Mouse (Mus musculus) heart, embryonic 10.5 days (tissue): Measurements from ENCODE around the gene E2f2. TPM values are rescaled to one million over a fixed set of nuclear protein-coding genes. Genes with fewer than 3 reads are reported as not detected.

Experiments
- DNase-seq: peaks from one replicate; pipeline ENCODE4 v3.0.0-alpha.2; 2017; ENCODE audit warnings: low spot score
- H3K27ac ChIP-seq: fragments of 300-500 bp; sonication (generic); 2 replicates; pipeline ENCODE4 v1.5.1; 2016; ENCODE audit warnings: mild to moderate bottlenecking
- H3K27me3 ChIP-seq: fragments of 300-500 bp; sonication (generic); 2 replicates; pipeline ENCODE4 v1.6.1; 2016; ENCODE audit warnings: mild to moderate bottlenecking; ENCODE audit not compliant: poor library complexity, insufficient read depth, severe bottlenecking
- H3K36me3 ChIP-seq: fragments of 300-500 bp; sonication (generic); 2 replicates; pipeline ENCODE4 v1.6.1; 2016; ENCODE audit warnings: mild to moderate bottlenecking, moderate library complexity
- H3K4me1 ChIP-seq: fragments of 300-500 bp; sonication (generic); 2 replicates; pipeline ENCODE4 v1.6.1; 2016; ENCODE audit warnings: mild to moderate bottlenecking
- H3K4me3 ChIP-seq: fragments of 300-500 bp; sonication (generic); 2 replicates; pipeline ENCODE4 v1.5.1; 2016; ENCODE audit warnings: mild to moderate bottlenecking, moderate library complexity
- H3K9me3 ChIP-seq: fragments of 300-500 bp; sonication (generic); 2 replicates; pipeline ENCODE4 v1.6.1; 2016; ENCODE audit warnings: mild to moderate bottlenecking, moderate library complexity
- WGBS: fragments of 180-500 bp; shearing (Covaris S2); methylation state at CpG from one replicate; pipeline ENCODE4 v1.1.7; 2016; 5-methylcytosine and 5-hydroxymethylcytosine counted together
- polyA plus RNA-seq: library from polyadenylated mRNA; unstranded; fragments of >200 nt; fragmentation: Nextera tagmentation; extraction: Ambion mirVana; gene quantifications from 2 replicates; pipeline ENCODE4 v1.2.1, GENCODE M21; 2016

E2f2 gene
- polyA plus RNA-seq, 1 experiment from 2014 or later, result 6.3 TPM

DNA sequence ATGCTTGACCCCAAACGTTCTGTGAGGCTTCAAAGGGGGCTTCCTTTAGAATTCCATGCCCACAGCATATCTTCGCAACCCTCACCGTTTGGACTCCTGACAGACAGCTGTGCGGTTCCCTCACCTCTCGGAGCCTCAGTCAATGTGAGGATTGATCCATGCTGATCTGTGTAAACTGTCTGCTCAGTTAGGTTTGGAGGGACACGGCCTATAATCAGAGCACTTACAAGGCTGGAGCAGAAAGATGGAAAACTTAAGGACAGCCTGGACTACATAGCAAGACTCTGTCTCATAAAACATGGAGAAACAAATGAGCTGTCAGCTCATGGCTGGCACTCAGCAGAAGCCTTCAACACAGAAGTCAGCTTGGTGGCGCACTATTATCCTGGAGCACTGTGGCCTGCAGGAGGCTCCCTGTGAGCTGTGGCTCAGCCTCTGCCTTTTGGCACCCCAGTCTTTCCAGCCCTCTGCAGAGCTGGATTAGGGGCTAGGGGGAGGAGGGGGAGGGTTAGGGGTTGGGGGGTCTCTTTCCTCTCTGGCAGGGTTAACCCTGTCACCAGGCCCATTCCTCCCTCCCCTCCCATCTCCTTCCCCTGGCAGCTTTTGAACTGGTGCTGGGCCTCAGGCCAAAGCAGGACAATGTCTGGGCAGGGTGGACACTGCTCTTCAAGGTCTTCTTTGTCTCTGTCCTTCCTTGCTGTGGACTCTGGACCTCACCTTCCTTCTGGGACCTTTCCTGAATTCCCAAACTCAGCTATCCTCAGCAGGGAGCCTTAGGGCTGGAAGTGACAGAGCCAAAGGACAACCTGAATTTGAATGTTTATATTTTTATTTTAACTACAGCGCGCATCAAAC, 36.1 kb upstream of the E2f2 start:
- peak overlapping the region; percentile 97 for H3K27ac ChIP-seq
- H3K4me1 ChIP-seq, result peaks cover 71% of the 10 kb centered on the region
- H3K9me3 ChIP-seq, result no peaks in the 10 kb centered on the region
- H3K27me3 ChIP-seq, result no peaks in the 10 kb centered on the region
- no peak for DNase-seq
- 32% methylated on average over 9 of the region's 9 CpGs for WGBS
- H3K4me3 ChIP-seq, result peak overlapping the region; percentile 65
- H3K36me3 ChIP-seq, result no peaks in the 10 kb centered on the region

DNA sequence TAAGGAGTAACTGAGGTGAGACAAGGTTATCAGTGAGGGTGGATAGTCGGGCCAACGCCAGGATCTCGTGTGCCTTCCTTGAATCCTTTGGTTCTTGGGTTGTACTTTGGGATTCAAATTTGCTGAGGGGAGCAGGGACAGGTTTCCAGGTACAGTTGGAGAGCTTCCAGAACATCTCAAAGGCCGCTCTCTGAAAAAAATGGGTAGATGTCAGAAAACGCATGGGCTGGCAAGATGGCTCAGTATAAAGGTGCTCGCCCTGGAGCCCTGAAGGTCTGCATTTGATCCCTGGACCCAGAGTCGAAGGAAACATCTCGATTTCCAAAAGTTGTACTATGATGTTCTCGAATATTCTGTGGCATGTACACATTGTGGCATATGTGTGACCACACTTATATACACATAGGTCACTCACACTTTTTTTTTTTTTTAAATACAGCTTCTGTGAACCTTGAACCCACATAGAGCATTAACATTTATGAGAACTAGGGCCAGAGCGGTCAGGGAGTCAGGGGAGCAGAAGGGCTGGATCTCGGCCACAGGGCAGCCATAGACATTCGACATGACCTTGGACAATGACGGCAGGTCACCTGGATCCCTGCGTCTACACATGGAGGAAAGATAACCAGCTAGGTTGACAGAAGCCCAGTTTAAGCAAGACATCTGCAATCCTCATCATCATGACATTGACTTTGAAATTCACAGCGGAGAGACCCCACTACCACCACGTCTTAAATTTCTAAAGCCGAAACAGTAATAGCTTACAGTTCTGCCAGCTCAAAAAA, 32.7 kb upstream of the E2f2 start:
- Histone ChIP-seq H3K4me3 (no peak overlapping the region; the same call in 1 of the 2 replicates), H3K9me3 (no peaks in the 10 kb centered on the region), H3K27me3 (no peaks in the 10 kb centered on the region), H3K36me3 (no peaks in the 10 kb centered on the region), H3K27ac (peak overlapping the region; percentile 95), H3K4me1 (peaks cover 80% of the 10 kb centered on the region)
- no peak for DNase-seq
- WGBS, result 50% methylated on average over 17 of the region's 17 CpGs

DNA sequence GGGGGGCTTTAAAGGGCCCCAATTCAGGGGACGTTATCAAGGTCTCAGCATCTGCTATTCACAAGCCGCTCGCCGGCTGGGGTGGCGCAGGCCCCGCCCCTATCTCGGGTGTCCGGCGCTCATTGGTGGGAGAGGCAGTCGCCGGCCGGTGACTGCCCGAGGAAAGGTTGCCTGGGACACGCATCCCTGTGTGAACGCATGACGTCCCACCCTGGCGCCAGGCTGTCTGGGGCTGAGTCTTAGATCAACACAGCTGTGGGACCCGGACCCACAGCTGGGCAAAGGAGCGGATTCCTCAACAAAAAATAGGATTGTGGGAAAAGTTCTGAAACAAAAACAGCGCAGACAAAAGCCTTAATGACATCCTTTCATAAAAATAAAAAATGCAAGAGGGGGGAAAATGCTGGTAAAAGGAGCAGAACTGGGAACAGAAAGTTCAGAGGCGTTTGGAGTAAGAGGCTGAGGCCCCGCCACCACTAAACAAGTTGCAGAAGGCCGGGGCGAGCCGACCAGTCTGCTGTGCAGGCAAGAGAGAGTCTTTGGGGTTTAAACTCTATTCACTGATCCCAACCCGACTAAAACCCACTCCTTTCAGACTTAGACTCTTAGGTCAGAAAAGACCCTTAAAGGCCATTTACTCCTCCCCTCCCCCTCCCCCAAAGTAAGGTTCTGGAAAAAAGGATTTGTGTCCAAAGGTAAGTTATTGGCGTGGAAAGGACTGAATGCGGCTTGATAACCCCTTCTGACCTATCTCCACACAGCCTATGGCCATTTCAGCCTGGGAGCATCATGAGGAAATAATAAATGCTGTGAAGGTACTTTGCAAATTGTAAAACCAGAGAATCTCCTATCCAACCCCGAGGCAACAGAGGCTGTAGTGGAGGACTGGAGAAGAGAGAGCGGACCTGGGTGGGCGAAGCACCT, 31.6 kb upstream of the E2f2 start:
- H3K27ac ChIP-seq, result peak overlapping the region; percentile 95
- H3K9me3 ChIP-seq, result no peaks in the 10 kb centered on the region
- peaks cover 7% of the 10 kb centered on the region; the same call in 1 of the 2 replicates for H3K36me3 ChIP-seq
- H3K4me1 ChIP-seq, result peaks cover 76% of the 10 kb centered on the region
- peak; percentile 98 for DNase-seq
- peak overlapping the region; percentile 38 for H3K4me3 ChIP-seq
- WGBS, result 8% methylated on average over 31 of the region's 31 CpGs
- H3K27me3 ChIP-seq, result peaks cover 4% of the 10 kb centered on the region; the same call in 1 of the 2 replicates

DNA sequence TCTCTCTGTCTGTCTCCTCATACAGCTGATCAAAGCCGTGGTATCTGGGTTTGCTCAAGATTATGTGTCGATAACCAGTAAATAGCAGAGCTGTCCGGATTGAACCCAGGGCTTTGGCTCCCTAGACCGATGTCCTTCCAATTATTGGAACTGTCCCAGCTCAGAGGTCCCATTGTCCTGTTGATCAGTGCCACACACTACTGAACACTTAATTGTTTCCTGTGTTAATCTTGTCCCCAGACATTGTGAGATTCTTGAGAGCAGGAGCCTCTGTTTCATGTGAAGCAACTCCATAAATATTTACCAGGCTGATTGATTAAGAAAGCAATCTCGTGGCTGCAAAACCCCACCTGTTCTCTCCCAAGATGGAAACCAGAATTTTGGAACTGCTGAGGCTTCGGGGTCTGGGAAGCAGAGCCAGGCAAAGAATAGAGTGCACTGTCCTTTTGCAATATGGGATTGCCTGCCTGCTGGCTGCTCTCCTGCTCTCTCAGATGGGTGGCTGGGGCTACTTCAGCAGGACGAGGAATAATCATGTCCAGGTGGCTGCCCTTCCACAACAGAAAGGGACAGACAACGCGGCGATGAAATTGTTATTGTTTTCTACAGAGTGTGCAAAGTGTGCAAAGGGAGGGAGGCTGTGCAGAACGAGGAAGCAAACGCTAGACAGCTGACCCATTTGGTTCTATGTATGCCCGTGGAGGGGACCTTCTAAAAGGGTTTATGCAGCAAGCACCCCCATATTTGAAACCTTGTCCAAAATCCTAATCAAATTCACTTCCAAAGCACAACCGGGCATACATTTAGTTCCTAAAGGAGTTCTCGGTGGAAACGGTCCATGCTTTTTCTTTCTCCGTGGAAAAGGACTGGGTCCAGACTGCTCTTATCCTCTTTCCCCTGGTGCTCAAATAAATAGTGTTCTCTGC, 29.7 kb upstream of the E2f2 start:
- Histone ChIP-seq H3K9me3 (no peaks in the 10 kb centered on the region), H3K4me1 (peaks cover 77% of the 10 kb centered on the region), H3K36me3 (peaks cover 7% of the 10 kb centered on the region; the same call in 1 of the 2 replicates), H3K27ac (peak overlapping the region; percentile 95), H3K4me3 (peak overlapping the region; percentile 85), H3K27me3 (peaks cover 10% of the 10 kb centered on the region; the same call in 1 of the 2 replicates)
- 16% methylated on average over 17 of the region's 17 CpGs for WGBS
- no peak for DNase-seq

DNA sequence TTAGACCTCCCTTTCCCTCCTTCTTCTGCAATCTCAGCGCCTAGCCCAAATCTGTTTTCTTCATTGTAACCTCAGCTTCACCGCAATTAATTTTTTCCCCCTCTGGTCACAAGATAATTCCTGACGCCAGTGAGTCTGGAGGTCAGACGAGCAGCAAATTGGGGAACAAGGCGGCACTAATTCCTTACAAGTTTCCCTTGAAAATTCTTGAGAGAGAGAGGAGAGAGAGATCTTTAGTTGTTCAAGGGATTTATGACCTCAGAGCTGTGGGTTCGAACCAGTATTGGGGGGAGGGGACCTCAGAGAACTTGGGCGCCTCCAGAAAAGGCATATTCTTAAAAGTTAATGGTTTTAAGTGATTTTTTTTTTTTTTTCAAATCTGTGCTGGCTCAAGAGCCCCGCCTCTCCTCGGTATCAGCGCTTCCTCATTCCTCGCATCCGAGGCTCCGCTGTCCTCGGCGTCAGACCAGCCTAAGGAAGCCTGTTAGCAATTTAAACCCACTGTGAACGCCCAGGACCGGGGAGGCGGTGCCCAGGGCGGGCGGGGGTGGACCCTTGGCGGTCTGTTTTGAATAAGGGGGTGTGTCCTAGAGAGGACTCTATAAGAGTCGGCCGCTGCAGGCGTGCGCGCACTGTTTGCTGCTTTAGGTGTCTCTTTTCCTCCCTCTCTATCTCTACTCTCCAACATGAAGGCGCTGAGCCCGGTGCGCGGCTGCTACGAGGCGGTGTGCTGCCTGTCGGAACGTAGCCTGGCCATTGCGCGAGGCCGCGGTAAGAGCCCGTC, 28.8 kb upstream of the E2f2 start, which contains the start of gene Id3:
TSS of gene Id3 (plus strand) at position 305 of the 784 bp plus-strand sequence.
- peak; percentile 99 for DNase-seq
- peak within 1 kb of the TSS; percentile 95 for H3K27ac ChIP-seq
- peaks cover 10% of the 10 kb centered on the region; the same call in 1 of the 2 replicates for H3K27me3 ChIP-seq
- H3K4me1 ChIP-seq, result peaks cover 82% of the 10 kb centered on the region
- H3K36me3 ChIP-seq, result peaks cover 7% of the 10 kb centered on the region; the same call in 1 of the 2 replicates
- no peaks in the 10 kb centered on the region for H3K9me3 ChIP-seq
- H3K4me3 ChIP-seq, result peak within 1 kb of the TSS; percentile 85
- WGBS, result under 1% methylated on average over 39 of the region's 39 CpGs

DNA sequence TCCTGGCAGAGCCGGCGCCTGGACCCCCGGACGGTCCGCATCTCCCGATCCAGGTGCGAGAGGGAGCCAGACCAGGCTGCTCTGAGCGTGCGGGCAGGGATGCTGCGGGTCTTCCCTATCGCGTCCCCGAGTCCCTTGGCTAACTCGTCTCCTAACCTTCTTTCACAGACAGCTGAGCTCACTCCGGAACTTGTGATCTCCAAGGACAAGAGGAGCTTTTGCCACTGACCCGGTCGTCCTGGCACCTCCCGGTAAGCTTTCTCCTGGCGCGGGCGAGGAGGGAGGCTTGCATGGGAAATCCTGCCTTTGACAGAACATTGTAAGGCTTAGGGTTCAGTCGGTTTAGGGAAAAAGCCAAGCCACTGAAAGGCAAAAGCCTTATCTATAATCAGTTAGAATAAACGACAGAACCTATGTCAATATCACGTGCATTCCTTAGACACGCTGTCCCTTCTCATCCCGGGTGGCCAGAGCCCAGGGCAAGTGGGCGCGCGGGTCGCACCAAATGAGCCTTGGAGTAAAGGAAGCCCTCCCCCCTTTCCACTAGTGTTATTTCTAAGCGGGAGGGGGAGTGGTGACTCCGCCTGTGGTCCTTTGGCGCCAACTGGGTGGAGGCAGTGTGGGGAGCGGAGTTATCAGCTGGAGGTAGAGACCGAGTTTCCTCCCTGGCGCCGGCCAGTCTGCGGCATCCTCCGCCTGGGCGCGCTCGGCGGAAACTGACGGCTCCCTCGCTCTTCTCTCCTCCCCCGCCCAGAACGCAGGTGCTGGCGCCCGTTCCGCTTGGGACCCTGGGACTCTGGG, 27.9 kb upstream of the E2f2 start:
- peak overlapping the region; percentile 95 for H3K27ac ChIP-seq
- no peaks in the 10 kb centered on the region for H3K9me3 ChIP-seq
- peaks cover 81% of the 10 kb centered on the region for H3K4me1 ChIP-seq
- peak; percentile 89 for DNase-seq
- peaks cover 7% of the 10 kb centered on the region; the same call in 1 of the 2 replicates for H3K36me3 ChIP-seq
- H3K4me3 ChIP-seq, result peak overlapping the region; percentile 85
- peaks cover 10% of the 10 kb centered on the region; the same call in 1 of the 2 replicates for H3K27me3 ChIP-seq
- WGBS, result under 1% methylated on average over 48 of the region's 50 CpGs

DNA sequence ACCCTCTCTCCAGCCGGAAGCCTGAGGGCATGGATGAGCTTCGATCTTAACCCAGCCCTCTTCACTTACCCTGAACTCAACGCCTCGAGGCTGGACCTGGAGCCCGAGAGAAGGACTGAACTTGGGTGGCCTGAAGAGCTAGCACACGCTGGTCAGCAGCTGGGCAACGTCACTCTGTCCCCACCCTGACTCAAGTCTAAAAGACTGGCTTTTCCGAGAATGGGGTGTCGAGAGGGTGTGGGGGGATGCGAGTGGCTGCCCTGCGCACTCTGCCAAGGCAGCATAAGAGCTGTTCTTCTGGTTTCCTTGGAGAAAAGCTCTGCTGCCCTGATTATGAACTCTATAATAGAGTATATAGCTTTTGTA, 27.3 kb upstream of the E2f2 start:
- no peaks in the 10 kb centered on the region for H3K9me3 ChIP-seq
- H3K4me3 ChIP-seq, result peak overlapping the region; percentile 85
- WGBS, result 1% methylated on average over 11 of the region's 11 CpGs
- H3K27ac ChIP-seq, result peak overlapping the region; percentile 95
- H3K27me3 ChIP-seq, result peaks cover 10% of the 10 kb centered on the region; the same call in 1 of the 2 replicates
- no peak for DNase-seq
- H3K36me3 ChIP-seq, result peaks cover 7% of the 10 kb centered on the region; the same call in 1 of the 2 replicates
- peaks cover 75% of the 10 kb centered on the region for H3K4me1 ChIP-seq

DNA sequence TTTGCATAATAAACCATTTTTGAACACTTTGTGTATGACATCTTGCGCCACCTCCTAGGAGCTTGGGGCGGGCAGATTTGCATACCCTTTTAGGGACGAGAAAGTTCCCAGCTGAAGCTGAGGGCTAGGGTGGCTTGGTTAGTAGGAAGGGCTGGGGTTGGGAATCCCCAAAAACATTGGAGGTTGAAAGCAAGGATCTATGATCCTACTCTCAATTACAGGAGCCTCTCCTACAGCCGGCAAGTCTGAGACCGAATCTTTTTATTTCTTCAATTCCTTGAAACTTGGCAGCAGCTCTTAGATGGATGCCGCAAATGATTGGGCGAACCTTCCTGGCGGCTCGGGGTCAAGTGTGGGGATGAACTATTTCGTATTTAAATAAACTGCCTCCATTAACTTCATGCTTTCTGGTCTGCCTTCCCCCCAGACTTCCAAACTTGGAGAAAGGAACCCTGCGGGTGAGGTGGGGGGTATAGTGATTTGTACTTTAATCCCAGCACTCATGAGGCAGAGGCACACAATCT, 26.8 kb upstream of the E2f2 start:
- Histone ChIP-seq H3K4me3 (peak overlapping the region; percentile 85), H3K9me3 (no peaks in the 10 kb centered on the region), H3K27me3 (peaks cover 10% of the 10 kb centered on the region; the same call in 1 of the 2 replicates), H3K36me3 (peaks cover 7% of the 10 kb centered on the region; the same call in 1 of the 2 replicates), H3K27ac (peak overlapping the region; percentile 95), H3K4me1 (peaks cover 72% of the 10 kb centered on the region)
- no peak for DNase-seq
- WGBS, result 17% methylated on average over 11 of the region's 11 CpGs

DNA sequence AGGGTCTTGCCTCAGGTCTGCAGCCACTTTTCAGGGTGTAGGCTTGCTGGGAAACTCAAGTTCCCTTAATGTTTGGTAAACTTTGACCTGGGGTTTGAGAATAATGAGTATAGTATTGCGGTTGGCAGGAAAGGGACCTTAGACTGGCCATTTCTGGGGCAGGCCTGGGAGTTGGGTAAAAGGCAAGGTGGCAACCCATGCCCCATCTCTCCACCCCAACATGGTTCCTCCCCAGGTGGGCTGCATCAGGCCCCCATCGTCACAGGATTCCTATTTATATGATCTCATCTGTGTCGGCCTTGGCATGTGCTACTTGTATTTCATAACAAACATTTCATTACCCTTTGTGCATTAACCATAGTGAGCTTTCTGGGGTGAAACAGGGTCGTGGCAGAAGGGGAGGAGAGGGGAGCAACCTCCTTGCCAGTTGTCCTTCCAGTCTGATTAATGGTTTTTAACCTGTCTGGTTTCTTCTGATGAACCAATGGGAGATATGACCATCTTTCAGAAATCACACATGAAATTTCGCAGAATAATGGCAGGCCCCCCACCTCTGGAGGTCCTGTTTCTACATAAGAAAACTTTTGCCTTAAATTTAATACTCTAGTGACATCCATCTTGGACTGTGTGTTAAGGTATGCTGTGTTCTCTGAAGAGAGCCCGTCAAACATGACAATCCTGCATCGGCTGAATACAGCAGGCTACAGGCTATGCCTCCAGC, 26.0 kb upstream of the E2f2 start:
- peak overlapping the region; percentile 95 for H3K27ac ChIP-seq
- no peaks in the 10 kb centered on the region for H3K9me3 ChIP-seq
- H3K4me1 ChIP-seq, result peaks cover 72% of the 10 kb centered on the region
- H3K27me3 ChIP-seq, result peaks cover 18% of the 10 kb centered on the region; the same call in 1 of the 2 replicates
- peaks cover 7% of the 10 kb centered on the region; the same call in 1 of the 2 replicates for H3K36me3 ChIP-seq
- DNase-seq, result no peak
- H3K4me3 ChIP-seq, result peak overlapping the region; percentile 85
- 17% methylated on average over 7 of the region's 7 CpGs for WGBS
